Mouse (Mus musculus) CH12F3 (cell line): ENCODE measurements around the gene Cdh19.

ENCODE experiments used
- in situ Hi-C: fragments of 300-500 bp; cut with MboI; formaldehyde crosslinking; loops from 2 replicates; pipeline ENCODE4 v1.14.3; 2020; ENCODE audit warnings: low sequenced_read_pairs

Cdh19 gene

GRCm38 (mm10) chr1:110977484-110977883 lies at the start of gene Cdh19:
Cdh19 (minus strand) TSS chr1:110977584.
- in situ Hi-C loops: no loop called here

- in situ Hi-C loops: no loop called here
These were observed 43.2 kb upstream of the Cdh19 start for GRCm38 (mm10) chr1:111020434-111021060.

- in situ Hi-C loops: no loop called here
These were observed 40.3 kb upstream of the Cdh19 start for GRCm38 (mm10) chr1:111017640-111018039.

- in situ Hi-C loops: no loop called here
These were observed 12.4 kb upstream of the Cdh19 start for GRCm38 (mm10) chr1:110989824-110990223.

- in situ Hi-C loops: no loop called here
These were observed 8.2 kb downstream of the Cdh19 start for GRCm38 (mm10) chr1:110969201-110969600.

GRCm38 (mm10) chr1:110909752-110910151 lies 67.6 kb downstream of the Cdh19 start:
- in situ Hi-C loops: no loop called here

- in situ Hi-C loops: no loop called here
These were observed 68.2 kb downstream of the Cdh19 start for GRCm38 (mm10) chr1:110909218-110909617.

- in situ Hi-C loops: no loop called here
These were observed 73.1 kb downstream of the Cdh19 start for GRCm38 (mm10) chr1:110904266-110904665.
